Mouse (Mus musculus) MEL-GATA-1-ER (cell line): ENCODE data around the gene Slc11a2.
"Not testable (repeated sequence)": the region's sequence is repeated elsewhere in the genome, so short reads cannot be mapped to it uniquely, and the experiment has no call there.

Experiments
- DNase-seq: peaks from one replicate; pipeline ENCODE4 v3.0.0-alpha.2; 2012; ENCODE audit warnings: low read depth; ENCODE audit errors: extremely low read depth

Gene Slc11a2

DNA sequence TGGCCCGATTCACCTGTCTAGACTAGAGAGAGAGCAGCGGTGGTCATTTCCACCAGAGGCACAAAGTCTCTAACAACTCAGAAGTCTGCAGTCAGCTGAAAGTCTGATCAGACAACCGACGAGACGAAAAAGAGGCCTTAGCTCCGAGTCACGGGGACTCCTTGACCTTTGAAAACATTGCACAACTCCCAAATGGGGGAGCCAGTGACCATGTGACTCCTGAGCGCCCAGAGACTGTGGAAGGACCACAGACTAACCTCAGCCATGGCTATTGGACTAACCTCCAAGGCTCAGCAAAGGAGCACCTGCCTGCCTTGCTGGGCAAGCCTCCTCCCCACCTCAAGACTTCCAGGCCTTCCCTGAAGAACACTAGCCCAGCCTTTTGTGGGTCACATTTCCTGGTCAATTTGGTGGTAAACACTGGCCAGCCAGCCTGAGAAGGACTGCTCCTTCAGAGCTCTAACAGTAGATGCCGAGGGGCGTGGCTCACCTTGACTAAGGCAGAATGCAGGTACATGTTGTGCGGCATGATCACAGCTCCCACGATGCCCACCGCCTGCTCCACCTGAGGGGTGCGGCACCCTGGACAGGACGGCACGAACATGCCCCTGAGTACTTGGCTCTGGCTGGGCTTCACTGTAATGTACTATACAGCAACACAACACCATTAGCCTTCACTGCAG lies 21.4 kb downstream of the Slc11a2 start:
- no peak for DNase-seq

DNA sequence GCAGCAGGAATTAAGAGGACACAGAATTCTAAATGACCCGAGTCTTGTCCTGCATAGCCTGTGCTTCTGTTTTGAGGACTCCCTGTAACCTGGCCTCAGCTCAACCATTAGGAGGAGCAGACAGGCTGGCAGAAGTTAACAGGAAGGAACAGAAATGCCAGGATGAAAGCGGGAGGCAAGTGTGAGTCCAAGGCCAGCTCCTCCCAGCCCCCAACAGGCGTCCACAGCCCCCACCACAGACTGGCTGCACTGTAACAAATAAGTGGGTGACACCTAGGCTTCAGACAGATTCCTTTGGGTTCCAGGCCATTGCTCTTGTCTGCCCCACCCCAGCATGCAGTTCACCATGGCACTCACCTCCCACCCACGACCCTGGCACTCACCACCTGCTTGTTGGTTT lies 22.1 kb downstream of the Slc11a2 start:
- DNase-seq, result no peak

DNA sequence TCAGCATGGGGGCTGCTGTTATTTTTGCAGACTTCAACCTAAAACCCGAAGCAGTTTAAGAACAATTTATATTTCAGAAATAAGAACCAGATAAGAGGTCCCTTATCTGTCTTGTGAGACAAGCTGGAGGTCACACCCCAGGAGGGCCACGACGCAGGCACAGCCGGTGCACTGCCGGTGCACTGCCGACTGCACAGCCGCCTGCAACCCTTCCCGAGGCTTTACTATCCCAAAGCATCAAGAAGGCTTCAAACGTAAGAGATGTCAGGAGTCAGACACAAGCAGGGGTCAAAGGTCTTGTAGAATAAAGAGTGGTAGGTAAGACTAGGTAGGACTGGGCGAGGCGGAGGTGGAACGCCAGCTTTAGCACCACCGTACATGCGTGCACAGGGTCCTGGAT lies 22.5 kb downstream of the Slc11a2 start:
- DNase-seq, result no peak

DNA sequence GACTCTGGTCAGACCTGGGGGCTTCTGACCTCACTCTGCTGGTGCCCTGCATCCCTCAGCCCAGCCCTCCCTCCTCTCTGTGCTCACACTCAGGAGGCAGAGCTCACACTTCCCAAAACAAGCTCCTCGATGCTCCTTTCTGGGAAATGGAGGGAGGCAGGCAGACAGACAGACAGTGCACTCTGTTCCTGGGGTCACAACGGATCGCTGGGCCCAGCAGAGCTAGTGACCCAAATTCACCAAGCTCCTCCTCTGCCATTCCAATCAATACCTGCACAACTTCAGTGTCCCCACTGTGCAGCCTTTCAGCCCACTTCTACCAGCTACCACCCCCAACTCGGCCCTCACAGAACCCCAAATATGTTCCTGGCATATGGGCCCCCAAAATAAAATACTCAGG lies 23.1 kb downstream of the Slc11a2 start:
- no peak for DNase-seq

- DNase-seq, result no peak
These were observed 24.2 kb downstream of the Slc11a2 start for GRCm38 (mm10) chr15:100400592-100401250.

GRCm38 (mm10) chr15:100395561-100395960 lies 29.3 kb downstream of the Slc11a2 start:
- no peak for DNase-seq

GRCm38 (mm10) chr15:100393016-100393415 lies 31.9 kb downstream of the Slc11a2 start:
- no peak for DNase-seq

DNA sequence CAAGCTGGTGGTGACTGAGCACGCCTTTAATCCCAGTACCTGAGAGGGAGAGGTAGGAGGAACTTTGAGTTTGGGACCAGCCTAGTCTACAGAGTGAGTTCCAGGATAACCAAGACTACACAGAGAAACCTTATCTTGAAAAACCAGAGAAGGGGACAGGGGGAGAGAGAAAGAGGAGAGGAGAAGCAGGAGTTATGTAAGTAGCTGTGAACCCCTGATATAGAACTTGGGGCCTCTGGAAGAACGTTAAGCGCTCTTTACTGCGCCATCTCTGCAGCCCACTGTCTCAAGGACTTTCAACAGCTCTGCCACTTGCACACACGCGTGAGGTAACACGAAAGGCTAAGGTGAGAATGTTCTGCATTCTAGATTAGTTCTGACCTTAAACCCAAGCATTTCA lies 33.3 kb downstream of the Slc11a2 start:
- DNase-seq, result peak; percentile 64

DNA sequence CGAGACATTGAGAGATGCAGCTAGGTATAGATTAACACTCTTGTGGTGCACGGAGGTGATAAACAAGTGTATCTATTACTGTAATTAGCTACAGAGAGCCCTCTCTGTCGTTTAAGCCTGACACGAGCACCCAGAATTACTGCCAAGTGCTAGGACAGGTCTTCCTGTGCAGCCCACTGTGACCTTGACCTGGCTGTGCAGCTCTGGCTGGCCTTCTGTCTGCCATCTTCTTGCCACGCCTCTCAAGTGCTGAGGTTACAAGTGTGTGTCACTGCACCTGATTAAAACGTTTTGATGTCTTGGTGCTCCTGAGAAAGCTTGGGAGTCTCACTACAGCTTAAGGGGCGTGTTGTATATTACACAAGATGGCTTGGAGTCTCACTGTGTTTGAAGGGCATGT lies 33.8 kb downstream of the Slc11a2 start:
- no peak for DNase-seq

DNA sequence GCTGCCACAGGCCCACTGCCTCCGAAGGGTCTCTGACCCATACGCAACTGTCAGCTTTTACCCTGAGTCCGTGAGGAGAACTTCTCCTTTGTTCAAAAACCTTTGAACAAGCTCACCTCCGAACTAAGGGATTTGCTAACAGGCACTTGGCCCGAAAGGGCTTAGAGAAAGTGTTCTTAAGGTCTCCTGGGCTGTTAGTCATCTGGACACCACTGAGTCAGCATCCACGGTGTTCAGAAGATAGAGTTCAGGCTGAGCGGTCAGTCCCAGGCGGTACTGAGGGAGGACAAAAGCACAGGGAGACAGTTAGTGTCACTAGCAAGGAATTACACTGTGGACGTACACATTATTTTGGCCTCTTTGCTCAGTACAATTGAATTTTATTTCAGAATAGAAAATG lies 36.0 kb downstream of the Slc11a2 start:
- no peak for DNase-seq

DNA sequence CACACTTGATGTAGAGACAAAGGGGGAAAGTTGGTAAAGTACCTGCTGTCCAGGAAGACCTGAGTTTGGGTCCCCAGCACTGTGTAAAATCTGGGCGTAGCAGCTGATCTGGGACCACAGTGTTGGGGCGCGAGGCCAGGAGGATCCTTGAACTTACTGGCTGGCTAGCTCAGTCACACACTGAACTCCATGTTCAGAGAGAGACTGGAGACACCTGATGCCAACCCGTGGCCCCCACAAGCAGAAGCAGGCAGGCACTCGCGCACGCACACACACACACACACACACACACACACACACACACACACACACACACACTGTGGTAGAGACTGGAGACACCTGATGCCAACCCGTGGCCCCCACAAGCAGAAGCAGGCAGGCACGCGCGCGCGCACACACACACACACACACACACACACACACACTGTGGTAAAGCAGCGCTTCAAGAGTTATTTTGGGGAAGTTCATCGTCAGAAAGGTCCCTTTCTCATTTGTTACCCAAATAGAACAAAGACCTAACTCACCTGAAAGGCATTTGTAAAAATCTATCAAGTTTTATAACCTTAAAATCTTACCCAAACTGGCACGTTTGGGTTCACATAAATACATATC lies 36.5 kb downstream of the Slc11a2 start:
- DNase-seq, result peak; percentile 20

GRCm38 (mm10) chr15:100387544-100388223 lies 37.2 kb downstream of the Slc11a2 start:
- DNase-seq, result no peak

GRCm38 (mm10) chr15:100385705-100386104 lies 39.2 kb downstream of the Slc11a2 start:
- no peak for DNase-seq

DNA sequence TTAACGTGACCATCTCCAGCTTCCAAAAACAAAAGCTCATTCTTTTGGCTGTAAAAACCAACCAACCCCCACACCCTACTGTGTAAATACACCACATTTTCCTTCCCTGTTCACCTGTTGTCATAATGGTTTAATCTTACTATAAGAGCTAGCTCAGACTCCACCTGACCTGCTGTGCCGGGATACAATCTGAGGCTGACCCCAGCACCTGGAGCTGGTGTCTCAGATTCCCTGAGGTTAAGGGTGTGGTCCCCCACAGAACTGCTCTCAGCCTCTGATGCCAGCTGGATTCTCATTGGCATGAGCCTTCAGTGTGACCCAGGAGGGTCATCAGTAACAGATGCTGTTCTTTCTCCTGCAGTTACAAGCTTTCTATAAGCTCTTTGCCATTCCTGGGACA lies 44.8 kb downstream of the Slc11a2 start:
- no peak for DNase-seq

DNA sequence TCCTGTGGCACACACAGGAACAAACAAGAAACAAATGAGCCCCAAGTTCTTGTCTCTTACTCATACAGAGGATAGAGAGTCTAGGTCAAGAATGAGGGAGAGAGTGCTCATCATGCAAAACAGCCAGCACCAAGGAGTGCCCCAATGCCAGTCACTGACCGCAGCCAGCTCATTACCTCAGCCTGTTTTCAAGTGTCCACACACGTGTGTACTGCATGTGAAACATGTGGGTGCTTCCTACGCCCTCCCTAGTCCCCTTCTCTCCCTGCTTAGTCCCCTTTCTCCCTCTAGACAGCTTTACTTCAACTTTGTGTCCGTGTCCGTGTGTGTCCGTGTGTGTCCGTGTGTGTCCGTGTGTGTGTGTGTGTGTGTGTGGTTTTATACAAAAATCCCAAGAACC lies 45.2 kb downstream of the Slc11a2 start:
- DNase-seq, result no peak

- DNase-seq, result not testable (repeated sequence)
These were observed 46.9 kb downstream of the Slc11a2 start for GRCm38 (mm10) chr15:100377847-100378505.

GRCm38 (mm10) chr15:100375066-100375465 lies 49.8 kb downstream of the Slc11a2 start:
- DNase-seq, result peak; percentile 70

- no peak for DNase-seq
These were observed 57.8 kb downstream of the Slc11a2 start for GRCm38 (mm10) chr15:100367119-100367518.

DNA sequence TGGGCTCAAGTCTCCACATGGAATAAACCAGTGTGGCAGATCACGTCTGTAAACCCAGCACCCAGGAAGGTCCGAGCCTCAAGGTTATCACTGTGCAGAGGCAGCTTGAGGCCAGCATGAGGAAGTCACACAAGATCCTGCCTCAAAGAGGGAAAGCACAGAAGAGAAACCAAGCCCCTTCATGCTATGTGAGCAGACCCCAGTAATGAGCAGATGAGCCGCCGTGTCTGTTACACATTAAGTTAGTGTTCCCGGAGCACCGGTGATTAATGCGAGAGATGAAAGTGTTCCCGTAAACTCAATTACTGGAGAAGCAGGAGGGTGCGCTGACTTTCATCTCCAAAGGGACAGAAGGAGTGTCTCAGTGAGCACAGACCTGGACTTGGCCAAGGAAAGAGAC lies 58.9 kb downstream of the Slc11a2 start:
- not testable (repeated sequence) for DNase-seq

DNA sequence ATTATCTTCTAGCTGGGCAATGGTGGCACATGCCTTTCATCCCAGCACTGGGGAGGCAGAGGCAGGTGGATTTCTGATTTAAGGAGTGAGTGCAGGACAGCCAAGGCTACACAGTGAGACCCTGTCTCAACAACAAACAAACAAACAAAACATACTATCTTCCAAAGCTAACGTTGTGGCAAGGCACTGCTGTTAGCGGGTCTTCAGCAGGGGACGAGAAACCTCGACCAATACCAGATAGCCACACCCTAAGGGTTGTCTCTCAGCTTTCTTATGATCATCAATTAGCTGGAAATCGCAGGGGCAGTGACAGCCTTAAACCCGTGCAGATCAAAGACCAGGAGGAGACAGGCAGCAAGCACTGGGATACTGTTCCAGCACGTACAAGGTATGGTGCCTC lies 60.6 kb downstream of the Slc11a2 start, which contains the start of gene Higd1c:
Gene Higd1c (plus strand): TSS at position 301 of the 400 bp plus-strand sequence.
- no peak for DNase-seq

DNA sequence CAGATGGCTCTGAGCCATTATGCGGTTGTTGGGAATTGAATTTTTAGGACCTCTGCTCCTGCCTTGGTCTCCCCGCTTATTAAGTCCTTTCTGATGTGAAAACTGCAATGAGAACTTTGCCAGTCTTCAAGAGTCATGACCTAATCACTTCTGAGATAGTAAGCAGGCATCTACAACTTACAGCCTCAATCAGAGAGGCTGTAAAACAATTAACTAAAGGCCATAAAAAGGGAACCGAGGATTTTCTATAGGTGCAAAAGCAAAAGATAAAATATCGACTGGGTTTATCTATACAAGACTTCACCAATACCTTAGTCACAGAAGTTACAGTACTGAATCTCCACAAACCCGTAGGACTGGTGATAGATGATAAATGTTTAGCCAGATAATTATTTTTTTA lies 69.0 kb downstream of the Slc11a2 start:
- no peak for DNase-seq

GRCm38 (mm10) chr15:100353399-100353798 lies 71.5 kb downstream of the Slc11a2 start:
- DNase-seq, result not testable (repeated sequence)
